Comparison of ENCODE assay signal across 13 mouse cellular contexts in genomic region chr3:51661376-51661775, GRCm38 (mm10). TPM values are rescaled to one million over a fixed set of nuclear protein-coding genes. Genes with fewer than 3 reads are reported as not detected.
DNase-seq lines count a peak whose midpoint lies in the region; ATAC-seq lines count a peak whose summit lies in the region.
"Had no signal": no experiment of that assay in that cellular context is flagged by ENCODE, and none has a peak within 500 bp of the region (broad histone marks: within the 10 kb centered on the region; RNA-seq: fewer than 3 reads in every experiment).

No protein-coding gene starts in this region.

- no peak for ATAC-seq in heart, embryonic 16.5 days (replicated peaks; ENCODE audit: extremely low read depth, insufficient read depth, low FRiP score)
- ATAC-seq in heart, embryonic 12.5 days (ENCODE audit: insufficient number of reproducible peaks, low FRiP score) = no peak
- peak; percentile 18 for ATAC-seq in CD4-positive, CD25-positive, alpha-beta regulatory T cell, adult 4 months
- peak; percentile 24; the same call in 1 of the 2 replicates for ATAC-seq in intestine, embryonic 15.5 days
- ATAC-seq in forebrain, embryonic 12.5 days (ENCODE audit: low FRiP score) = no peak
- ATAC-seq: forebrain, postnatal 0 days had no signal

- peak overlapping the region; percentile 13; the same call in 1 of the 2 replicates for H3K4me3 ChIP-seq in heart, embryonic 16.5 days (ENCODE audit: low read length)
- H3K4me3 ChIP-seq in heart, embryonic 12.5 days = no peak overlapping the region
- H3K4me3 ChIP-seq in intestine, embryonic 15.5 days (replicated peaks) = peak overlapping the region; percentile 16
- H3K4me3 ChIP-seq in macrophage (ENCODE audit: inconsistent target) = no peak overlapping the region; the same call in 1 of the 2 replicates
- H3K4me3 ChIP-seq in forebrain, embryonic 12.5 days (replicated peaks) = no peak overlapping the region
- H3K4me3 ChIP-seq: embryonic facial prominence, embryonic 13.5 days had no signal

- no peaks in the 10 kb centered on the region for H3K79me2 ChIP-seq in macrophage (ENCODE audit: inconsistent target)

- H3K27me3 ChIP-seq in heart, embryonic 16.5 days (ENCODE audit: control insufficient read depth, insufficient read depth, low read length) = no peaks in the 10 kb centered on the region
- H3K27me3 ChIP-seq in heart, embryonic 12.5 days (replicated peaks) = no peaks in the 10 kb centered on the region
- H3K27me3 ChIP-seq in intestine, embryonic 15.5 days (replicated peaks) = no peaks in the 10 kb centered on the region
- no peaks in the 10 kb centered on the region for H3K27me3 ChIP-seq in forebrain, embryonic 12.5 days
- H3K27me3 ChIP-seq: embryonic facial prominence, embryonic 13.5 days had no signal

- H3K4me2 ChIP-seq in heart, embryonic 16.5 days (ENCODE audit: low read depth, low read length) = peak overlapping the region; percentile 21; the same call in 1 of the 2 replicates
- H3K4me2 ChIP-seq in heart, embryonic 12.5 days = no peak overlapping the region
- H3K4me2 ChIP-seq in intestine, embryonic 15.5 days (replicated peaks) = peak overlapping the region; percentile 44
- H3K4me2 ChIP-seq in forebrain, embryonic 12.5 days = no peak overlapping the region
- H3K4me2 ChIP-seq: embryonic facial prominence, embryonic 13.5 days had no signal

- 40% methylated on average over 5 of the region's 5 CpGs for WGBS in heart, embryonic 16.5 days
- 49% methylated on average over 5 of the region's 5 CpGs for WGBS in heart, embryonic 12.5 days
- WGBS in intestine, embryonic 15.5 days = 24% methylated on average over 5 of the region's 5 CpGs
- WGBS in macrophage (ENCODE audit: missing documents) = 30% methylated on average over 5 of the region's 5 CpGs
- WGBS in forebrain, embryonic 12.5 days = 79% methylated on average over 5 of the region's 5 CpGs

- DNase-seq in embryo, embryonic 10 days (ENCODE audit: low spot score) = no peak
- DNase-seq in layer of hippocampus, adult 11-12 months (ENCODE audit: low spot score) = no peak
- DNase-seq: cerebellum, postnatal 10 days; forebrain, postnatal 0 days; heart, postnatal 36 days; kidney, adult 8-10 months had no signal

- no peaks in the 10 kb centered on the region for H3K36me3 ChIP-seq in heart, embryonic 16.5 days (ENCODE audit: control insufficient read depth, insufficient read depth)
- H3K36me3 ChIP-seq in heart, embryonic 12.5 days = no peaks in the 10 kb centered on the region
- H3K36me3 ChIP-seq in intestine, embryonic 15.5 days = no peaks in the 10 kb centered on the region
- H3K36me3 ChIP-seq in macrophage (ENCODE audit: inconsistent target) = no peaks in the 10 kb centered on the region
- H3K36me3 ChIP-seq in forebrain, embryonic 12.5 days (replicated peaks) = no peaks in the 10 kb centered on the region
- H3K36me3 ChIP-seq: embryonic facial prominence, embryonic 13.5 days had no signal

- no peaks in the 10 kb centered on the region for H3K9me3 ChIP-seq in heart, embryonic 16.5 days (replicated peaks; ENCODE audit: control insufficient read depth, low read length)
- H3K9me3 ChIP-seq in heart, embryonic 12.5 days (replicated peaks) = no peaks in the 10 kb centered on the region
- no peaks in the 10 kb centered on the region for H3K9me3 ChIP-seq in intestine, embryonic 15.5 days
- no peaks in the 10 kb centered on the region for H3K9me3 ChIP-seq in forebrain, embryonic 12.5 days
- H3K9me3 ChIP-seq: embryonic facial prominence, embryonic 13.5 days had no signal

- H3K27ac ChIP-seq in heart, embryonic 16.5 days (ENCODE audit: low read length) = 0 out of 2 replicates have a peak overlapping the region, but pooled peaks have one; percentile 29
- H3K27ac ChIP-seq in heart, embryonic 12.5 days (ENCODE audit: poor library complexity, severe bottlenecking) = no peak overlapping the region
- H3K27ac ChIP-seq in intestine, embryonic 15.5 days = peak overlapping the region; percentile 38; the same call in 1 of the 2 replicates
- peak overlapping the region; percentile 24; the same call in 1 of the 2 replicates for H3K27ac ChIP-seq in macrophage
- H3K27ac ChIP-seq in forebrain, embryonic 12.5 days = no peak overlapping the region
- H3K27ac ChIP-seq: embryonic facial prominence, embryonic 13.5 days had no signal

- peaks cover 28% of the 10 kb centered on the region for H3K4me1 ChIP-seq in heart, embryonic 16.5 days (ENCODE audit: control insufficient read depth, insufficient read depth, low read length)
- peaks cover 38% of the 10 kb centered on the region for H3K4me1 ChIP-seq in heart, embryonic 12.5 days (replicated peaks)
- peaks cover 20% of the 10 kb centered on the region; the same call in 1 of the 2 replicates for H3K4me1 ChIP-seq in intestine, embryonic 15.5 days (replicated peaks)
- no peaks in the 10 kb centered on the region; the same call in 1 of the 2 replicates for H3K4me1 ChIP-seq in forebrain, embryonic 12.5 days

- H3K9ac ChIP-seq in heart, embryonic 16.5 days (ENCODE audit: low read length) = peak overlapping the region; percentile 56
- H3K9ac ChIP-seq in heart, embryonic 12.5 days = no peak overlapping the region
- peak overlapping the region; percentile 26; the same call in 1 of the 2 replicates for H3K9ac ChIP-seq in intestine, embryonic 15.5 days
- no peak overlapping the region for H3K9ac ChIP-seq in forebrain, embryonic 12.5 days
- H3K9ac ChIP-seq: embryonic facial prominence, embryonic 13.5 days; forebrain, postnatal 0 days had no signal

RNA-seq across cellular contexts. Expression of gene Mgst2, which starts 1.2 kb away (rescaled TPM):
- polyA plus RNA-seq in heart, embryonic 16.5 days (2015; fragmentation: Nextera tagmentation; extraction: Ambion mirVana) = 8.6 and 13.8 TPM in 2 replicates
- 1.2 and 2.5 TPM in 2 replicates for polyA plus RNA-seq in heart, embryonic 12.5 days (2016; fragmentation: Nextera tagmentation; extraction: Ambion mirVana)
- 100 to 1,000 TPM; 175 to 223 TPM for polyA plus RNA-seq in CD4-positive, CD25-positive, alpha-beta regulatory T cell, adult 4 months (2017; shearing (Covaris generic))
- 30.2 and 33.3 TPM in 2 replicates for polyA plus RNA-seq in intestine, embryonic 15.5 days (2015; fragmentation: Nextera tagmentation; extraction: Ambion mirVana)
- total RNA-seq in macrophage (2018; cell fraction: chromatin; rRNA removed) = 1 to 10 TPM in 23 of 26 experiments, under 1 TPM in 2, not detected in 1; 0.67 to 7.8 (median 3.6) TPM
- 1 to 10 TPM; 2.3 to 5.2 (median 3.7) TPM for total RNA-seq in macrophage (2018; cell fraction: cytosol; rRNA removed)
- total RNA-seq in macrophage (2018; cell fraction: nucleus; rRNA removed) = 1 to 10 TPM; 1.1 to 8.1 (median 4.1) TPM
- polyA plus RNA-seq in macrophage (2018) = 2.4 to 4.3 TPM (median 4.2 TPM) in 3 replicates
- 0.40 TPM in 1 of 2 replicates, not detected in the other for polyA plus RNA-seq in forebrain, embryonic 12.5 days (2016; fragmentation: Nextera tagmentation; extraction: Ambion mirVana)
- total RNA-seq: forebrain, postnatal 0 days had no signal

Comparison
In these comparisons a context has a peak if more than half of its experiments do, and no peak if none do; other contexts are left out.
1. H3K27ac ChIP-seq: peak in heart, embryonic 16.5 days (single experiment), intestine, embryonic 15.5 days (single experiment) and macrophage (single experiment); none in heart, embryonic 12.5 days (single experiment) and forebrain, embryonic 12.5 days (single experiment).
2. H3K4me2 ChIP-seq: peak in heart, embryonic 16.5 days (single experiment) and intestine, embryonic 15.5 days (single experiment); none in heart, embryonic 12.5 days (single experiment) and forebrain, embryonic 12.5 days (single experiment).
3. H3K4me3 ChIP-seq: peak in heart, embryonic 16.5 days (single experiment) and intestine, embryonic 15.5 days (single experiment); none in heart, embryonic 12.5 days (single experiment), macrophage (single experiment) and forebrain, embryonic 12.5 days (single experiment).
4. H3K9ac ChIP-seq: peak in heart, embryonic 16.5 days (single experiment) and intestine, embryonic 15.5 days (single experiment); none in heart, embryonic 12.5 days (single experiment) and forebrain, embryonic 12.5 days (single experiment).
5. ATAC-seq: peak in CD4-positive, CD25-positive, alpha-beta regulatory T cell, adult 4 months (single experiment) and intestine, embryonic 15.5 days (single experiment); none in heart, embryonic 16.5 days (single experiment), heart, embryonic 12.5 days (single experiment) and forebrain, embryonic 12.5 days (single experiment).